Mouse (Mus musculus) adrenal gland, adult 2 months (tissue): Measurements from ENCODE around the gene Trpv3. TPM values are rescaled to one million over a fixed set of nuclear protein-coding genes. Genes with fewer than 3 reads are reported as not detected.
A peak's percentile ranks its signal among the peaks of the same experiment; 100 is the strongest.
"Not testable (repeated sequence)": the region's sequence is repeated elsewhere in the genome, so short reads cannot be mapped to it uniquely, and the experiment has no call there.

Source experiments
- DNase-seq: peaks from one replicate; pipeline ENCODE4 v3.0.0; 2021
- polyA plus RNA-seq: library from polyadenylated mRNA; depleted of rRNA; stranded (reverse); fragments of >200 nt; gene quantifications from 2 replicates; pipeline ENCODE4 v1.2.3, GENCODE M21; 2012; rRNA removed
- total RNA-seq, 2 experiments: library from RNA; stranded (reverse); gene quantifications; 2 replicates each; pipeline ENCODE4 v1.2.3; 2021

Gene Trpv3
- total and polyA plus RNA-seq, 3 experiments = 0.09 to 0.14 (median 0.12) TPM

DNA sequence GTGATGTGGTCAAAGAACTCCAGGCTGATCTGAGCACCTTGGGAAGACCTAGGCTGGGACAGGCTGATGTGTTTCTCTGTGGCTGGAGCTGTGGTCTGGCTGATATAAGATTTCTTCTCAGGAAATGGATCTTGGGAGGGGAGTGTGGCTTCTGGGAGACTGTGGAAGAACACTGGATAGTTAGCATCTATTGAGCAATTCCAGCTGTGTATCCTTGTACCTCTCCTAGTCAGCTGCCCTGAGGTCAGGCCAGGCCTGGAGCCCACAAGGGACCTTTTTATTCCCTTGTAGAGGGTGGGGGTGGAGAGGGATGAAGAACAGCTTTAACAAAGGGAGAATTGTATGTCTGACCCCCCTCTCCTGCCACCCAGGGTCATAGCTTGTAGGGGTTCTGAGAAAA lies 17.2 kb downstream of the Trpv3 start:
- no peak for DNase-seq

DNA sequence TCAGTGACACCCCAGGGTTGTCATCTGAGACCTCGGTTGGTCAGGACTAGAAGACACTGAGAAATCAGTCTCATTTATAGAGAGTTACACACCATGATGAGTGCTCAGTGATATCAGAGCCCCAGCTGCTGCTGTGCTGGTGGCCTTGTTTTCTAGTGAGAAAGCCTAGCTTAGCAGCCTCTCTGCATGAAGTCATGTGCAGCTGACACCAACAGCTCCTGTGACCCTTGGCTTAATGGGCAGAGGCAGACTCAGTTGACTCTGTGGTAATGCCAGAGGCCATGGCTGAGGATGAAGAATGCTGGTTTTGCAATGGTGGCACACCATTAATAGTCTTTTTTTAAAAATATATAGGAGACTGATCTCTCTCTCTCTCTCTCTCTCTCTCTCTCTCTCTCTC lies 22.4 kb downstream of the Trpv3 start:
- no peak for DNase-seq

DNA sequence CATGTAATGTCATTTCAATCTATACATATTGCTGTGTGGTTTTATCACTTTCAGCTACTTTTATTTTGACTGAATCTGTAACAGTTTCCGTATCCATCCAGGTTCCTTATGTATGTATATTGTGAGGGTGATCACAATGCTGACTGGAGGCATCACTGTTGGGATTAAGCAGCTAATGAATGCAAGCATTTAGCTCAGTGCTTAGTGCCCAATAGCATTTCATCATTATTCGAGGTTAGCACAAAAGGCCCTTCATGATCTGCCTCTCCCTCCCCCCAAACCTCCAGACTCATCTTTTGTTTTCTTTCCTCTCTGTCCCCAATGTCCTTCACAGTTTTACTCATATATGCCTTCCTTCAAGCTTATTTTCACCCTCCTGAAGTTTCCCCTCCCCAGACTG lies 35.9 kb downstream of the Trpv3 start:
- no peak for DNase-seq

DNA sequence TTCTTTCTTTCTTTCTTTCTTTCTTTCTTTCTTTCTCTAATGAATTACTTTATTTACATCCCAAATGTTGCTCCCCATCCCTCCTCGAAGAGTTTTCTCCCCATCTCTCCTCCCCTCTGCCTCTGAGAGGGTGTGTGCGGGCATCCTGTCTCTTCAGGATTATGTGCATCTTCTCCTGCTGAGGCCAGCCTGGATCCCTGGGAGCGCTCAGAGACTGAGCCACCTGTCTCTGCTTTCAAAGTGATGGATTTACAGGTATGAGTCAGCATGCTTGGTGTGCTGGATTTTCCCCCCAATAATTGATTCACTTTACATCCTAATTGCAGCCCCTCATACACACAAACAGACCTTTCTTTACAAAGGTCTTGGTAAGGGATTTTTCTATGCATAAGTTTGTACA lies 48.8 kb downstream of the Trpv3 start:
- DNase-seq = no peak

DNA sequence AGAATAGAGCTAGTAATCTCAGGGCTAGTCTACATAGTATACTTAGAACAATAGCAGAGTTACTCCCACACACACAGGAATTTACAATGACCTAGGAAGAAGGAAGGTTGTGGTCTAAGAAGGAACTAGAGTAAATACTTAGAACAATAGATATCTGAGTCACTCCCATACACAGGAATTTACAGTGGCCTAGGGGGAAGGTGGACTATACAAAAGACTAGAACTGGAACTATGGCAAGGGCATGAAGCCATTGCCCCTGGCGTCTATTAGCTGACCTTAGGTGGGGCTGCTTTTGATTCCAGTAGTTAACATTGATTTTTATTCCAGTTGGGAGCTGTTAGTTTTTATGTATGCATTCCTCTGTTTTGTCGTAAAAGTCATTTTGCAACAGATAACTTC lies 51.4 kb downstream of the Trpv3 start:
- not testable (repeated sequence) for DNase-seq

DNA sequence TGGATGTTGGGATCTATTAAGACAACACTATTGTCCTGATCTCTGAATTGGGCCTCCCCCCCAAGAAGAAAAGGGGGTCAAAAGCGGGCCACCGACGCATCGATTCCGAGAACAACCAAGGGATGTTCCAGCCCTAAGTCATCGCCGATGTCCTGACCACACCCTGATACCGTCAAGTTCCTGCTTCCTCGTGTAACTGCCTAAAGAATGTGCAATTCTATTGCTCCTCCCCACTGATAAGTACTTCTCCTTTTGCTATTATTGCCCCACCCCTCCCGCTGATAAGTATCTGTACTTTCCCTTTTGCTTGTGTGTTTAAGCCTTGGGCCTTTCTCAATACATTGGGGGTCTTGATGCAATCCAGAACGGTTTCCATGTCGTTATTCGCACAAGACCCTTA lies 53.9 kb downstream of the Trpv3 start:
- DNase-seq = not testable (repeated sequence)

DNA sequence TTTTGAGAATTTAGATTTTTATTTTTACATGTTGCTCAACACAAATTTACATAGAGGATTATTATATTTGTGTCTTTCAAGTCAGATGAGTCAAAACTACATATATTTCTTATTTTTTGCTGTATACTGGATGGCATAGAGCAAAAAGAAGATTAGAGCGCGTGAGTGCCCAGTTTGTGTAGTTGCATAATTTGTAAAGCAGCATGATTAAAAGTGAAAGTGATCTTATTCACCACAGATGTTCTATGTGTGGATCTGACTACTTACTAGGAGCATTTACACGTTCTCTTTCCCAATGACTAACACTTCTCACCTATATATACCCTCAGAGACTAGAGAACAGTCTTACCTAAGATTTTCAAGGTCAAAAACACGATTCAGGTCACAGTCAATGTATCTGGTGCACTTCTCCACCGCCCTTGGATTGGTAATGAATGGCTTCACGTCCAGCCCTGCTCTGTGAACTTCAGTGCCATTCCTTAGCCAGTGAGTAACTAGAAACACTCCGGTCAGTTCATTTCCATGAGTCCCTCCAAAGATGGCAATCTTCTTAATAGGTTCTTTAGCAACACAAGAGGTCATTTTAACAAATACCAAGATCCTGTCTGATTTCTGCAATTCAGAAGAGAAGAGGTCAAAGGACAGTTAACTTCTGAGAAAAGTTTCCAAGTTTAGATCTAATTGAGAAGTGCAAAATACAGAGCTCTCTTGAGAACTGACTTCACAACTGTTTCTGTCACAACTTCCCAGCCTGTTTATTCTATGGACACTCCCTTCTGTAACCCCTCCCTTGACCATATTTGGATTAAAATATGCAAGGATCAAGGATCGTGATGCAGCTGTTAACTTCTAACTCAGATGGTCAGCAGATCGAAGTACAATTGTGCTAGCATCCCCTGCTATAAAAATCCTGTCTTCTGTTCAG lies 57.0 kb downstream of the Trpv3 start:
- no peak for DNase-seq

DNA sequence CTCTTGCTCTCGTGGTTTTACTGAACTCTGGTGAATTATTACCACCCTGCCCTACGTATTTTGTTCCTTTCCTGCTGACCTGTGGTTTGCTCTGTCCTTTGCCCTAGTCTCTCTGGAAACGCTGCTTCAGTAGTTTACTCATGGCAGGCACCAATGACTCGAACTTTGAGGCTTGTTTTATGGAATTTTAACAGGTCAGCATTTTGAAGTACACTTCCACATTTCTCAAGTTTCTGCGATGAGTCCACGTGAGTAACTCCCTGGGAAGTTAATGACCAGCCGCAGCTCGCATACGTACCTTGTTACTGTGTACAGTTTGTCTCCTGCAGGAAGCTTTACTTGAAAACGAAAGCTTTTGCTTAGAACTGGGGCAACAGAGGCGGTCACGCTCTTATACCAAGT lies 59.3 kb downstream of the Trpv3 start:
- peak; percentile 38 for DNase-seq

DNA sequence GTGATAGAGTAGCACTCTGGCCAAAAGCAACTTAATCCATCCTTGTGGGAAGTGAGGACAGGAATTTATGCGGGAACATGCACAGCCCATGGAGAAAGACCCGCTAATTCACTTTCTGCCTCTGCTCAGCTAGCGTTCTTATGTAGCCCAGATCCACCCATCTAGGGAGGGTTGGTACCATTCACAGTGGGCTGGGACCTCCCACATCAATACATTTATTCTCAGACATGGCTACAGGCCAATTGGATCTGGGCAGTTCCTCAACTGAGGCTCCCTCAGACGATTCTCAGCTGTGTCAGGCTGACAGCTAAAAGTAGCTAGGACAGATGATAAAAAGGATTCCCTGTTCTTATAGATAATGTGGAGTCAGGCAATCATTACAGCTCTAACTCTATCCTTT lies 60.2 kb downstream of the Trpv3 start:
- no peak for DNase-seq

DNA sequence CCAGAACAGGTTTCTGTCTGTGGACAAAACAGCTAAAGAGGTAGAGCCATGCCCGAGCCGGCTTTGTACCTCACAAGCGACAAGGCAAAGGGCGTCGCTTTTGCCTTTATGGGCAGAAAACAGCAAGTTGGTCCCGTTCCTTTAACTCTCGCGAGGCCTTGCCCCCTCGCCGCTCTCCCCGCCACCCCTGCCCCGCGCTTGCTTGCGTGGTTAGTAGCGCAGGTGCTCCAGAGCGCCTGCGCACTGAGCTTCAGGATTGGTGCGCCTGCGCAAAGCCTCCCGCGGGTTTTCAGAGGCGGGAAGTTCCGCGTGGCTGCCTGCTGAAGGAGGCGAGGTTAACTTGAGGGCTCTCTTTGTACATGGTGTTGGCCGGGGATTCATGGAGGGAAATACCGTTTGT lies 62.3 kb downstream of the Trpv3 start, which contains the start of the genes Aspa, Gm49340 and Spata22:
Gene Aspa (minus strand): TSS at position 155 of the 400 bp plus-strand sequence.
Gene Gm49340 (plus strand): TSS at position 300 of the 400 bp plus-strand sequence.
Gene Spata22 (plus strand): TSS at position 300 of the 400 bp plus-strand sequence.
- DNase-seq = no peak

DNA sequence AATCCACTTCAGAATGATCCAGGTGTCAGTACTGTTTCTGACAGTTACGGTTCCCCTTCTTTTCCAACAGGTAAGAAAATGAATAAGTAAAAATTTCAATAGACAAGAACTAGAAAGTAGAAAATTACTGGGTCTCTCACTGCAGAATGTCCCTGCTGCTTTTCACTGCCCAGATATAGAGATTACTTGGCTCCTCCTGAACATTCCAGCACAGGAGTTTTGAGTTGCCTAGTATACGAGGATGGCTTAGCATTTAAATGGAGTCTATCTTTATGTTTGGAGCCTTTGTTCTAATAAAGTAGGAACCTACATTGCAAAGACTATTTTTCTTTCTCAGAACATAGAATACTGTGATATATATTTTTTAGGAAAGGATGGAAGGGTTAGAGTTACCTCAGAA lies 66.2 kb downstream of the Trpv3 start:
- DNase-seq = no peak

DNA sequence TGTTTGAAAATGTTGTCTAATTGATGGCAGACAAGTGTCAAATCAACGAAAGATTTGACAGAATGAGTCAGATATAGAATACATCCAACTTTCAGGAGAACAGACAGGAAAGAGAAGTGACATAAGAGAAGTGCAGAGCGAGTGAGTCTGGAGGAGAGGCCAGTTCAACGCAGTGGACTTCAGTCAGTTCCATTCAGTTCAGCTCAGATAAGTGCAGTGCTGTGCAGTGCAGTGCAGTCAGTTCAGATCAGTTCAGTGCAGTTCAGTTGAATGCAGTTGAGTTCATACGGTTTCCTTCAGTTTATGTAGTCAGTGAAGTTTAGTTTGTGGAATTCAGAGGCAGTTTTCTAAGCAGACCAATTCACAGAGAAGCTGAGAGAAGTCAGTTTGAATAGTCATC lies 69.7 kb downstream of the Trpv3 start:
- DNase-seq = no peak

Other genes with a start within 250 kb of the Trpv3 start
- gene Camkk1, start 248.4 kb upstream of the Trpv3 start, total RNA-seq = 1 to 10 TPM; 1.8 to 9.8 TPM
- gene Camkk1, start 248.4 kb upstream of the Trpv3 start, polyA plus RNA-seq = 2.2 and 3.2 TPM in 2 replicates
- gene Ncbp3, start 219.6 kb upstream of the Trpv3 start, total RNA-seq = 1 to 10 TPM; 9.4 to 9.5 TPM
- gene Ncbp3, start 219.6 kb upstream of the Trpv3 start, polyA plus RNA-seq = 1.6 and 1.7 TPM in 2 replicates
- under 1 TPM; 0.23 to 0.79 TPM for gene Itgae, start 176.8 kb upstream of the Trpv3 start, total RNA-seq
- 0.39 and 0.54 TPM in 2 replicates for gene Itgae, start 176.8 kb upstream of the Trpv3 start, polyA plus RNA-seq
- under 1 TPM; 0.35 TPM for gene Haspin, start 129.1 kb upstream of the Trpv3 start, total RNA-seq
- gene Haspin, start 129.1 kb upstream of the Trpv3 start, polyA plus RNA-seq = 0.70 and 0.91 TPM in 2 replicates
- 10 to 100 TPM in 1 of 2 experiments, 1 to 10 TPM in 1; 4.4 to 10.9 TPM for gene P2rx5, start 107.0 kb upstream of the Trpv3 start, total RNA-seq
- 2.3 and 2.9 TPM in 2 replicates for gene P2rx5, start 107.0 kb upstream of the Trpv3 start, polyA plus RNA-seq
- gene Emc6, start 90.4 kb upstream of the Trpv3 start, total RNA-seq = 10 to 100 TPM; 86.1 to 88.7 TPM
- 91.0 and 117 TPM in 2 replicates for gene Emc6, start 90.4 kb upstream of the Trpv3 start, polyA plus RNA-seq
- gene Tax1bp3, start 90.3 kb upstream of the Trpv3 start, total RNA-seq = 10 to 100 TPM; 71.0 to 87.8 TPM
- gene Tax1bp3, start 90.3 kb upstream of the Trpv3 start, polyA plus RNA-seq = 71.0 and 77.0 TPM in 2 replicates
- gene Ctns, start 68.3 kb upstream of the Trpv3 start, total RNA-seq = 10 to 100 TPM; 16.8 to 18.3 TPM
- 11.1 and 12.5 TPM in 2 replicates for gene Ctns, start 68.3 kb upstream of the Trpv3 start, polyA plus RNA-seq
- gene Shpk, start 67.9 kb upstream of the Trpv3 start, total RNA-seq = 10 to 100 TPM in 1 of 2 experiments, 1 to 10 TPM in 1; 8.8 to 12.4 TPM
- gene Shpk, start 67.9 kb upstream of the Trpv3 start, polyA plus RNA-seq = 10.0 and 10.9 TPM in 2 replicates
- under 1 TPM; 0.21 to 0.26 TPM for gene Trpv1, start 33.1 kb upstream of the Trpv3 start, total RNA-seq
- 0.62 and 1.0 TPM in 2 replicates for gene Trpv1, start 33.1 kb upstream of the Trpv3 start, polyA plus RNA-seq
- gene Aspa, start 62.2 kb downstream of the Trpv3 start, total RNA-seq = 10 to 100 TPM; 12.9 to 27.6 TPM
- gene Aspa, start 62.2 kb downstream of the Trpv3 start, polyA plus RNA-seq = 0.48 and 0.59 TPM in 2 replicates
- not detected for gene Gm49340, start 62.4 kb downstream of the Trpv3 start, total RNA-seq
- gene Gm49340, start 62.4 kb downstream of the Trpv3 start, polyA plus RNA-seq = 0.04 TPM in 1 of 2 replicates, not detected in the other
- 1 to 10 TPM; 1.1 to 1.5 TPM for gene Spata22, start 62.4 kb downstream of the Trpv3 start, total RNA-seq
- gene Spata22, start 62.4 kb downstream of the Trpv3 start, polyA plus RNA-seq = not detected in 2 replicates
- gene Olfr20, start 83.4 kb downstream of the Trpv3 start, total RNA-seq = not detected
- gene Olfr20, start 83.4 kb downstream of the Trpv3 start, polyA plus RNA-seq = 0.22 and 0.31 TPM in 2 replicates
- gene Olfr376, start 103.9 kb downstream of the Trpv3 start, total RNA-seq = not detected
- not detected in 2 replicates for gene Olfr376, start 103.9 kb downstream of the Trpv3 start, polyA plus RNA-seq
- gene Olfr1, start 132.2 kb downstream of the Trpv3 start, total RNA-seq = not detected
- not detected in 2 replicates for gene Olfr1, start 132.2 kb downstream of the Trpv3 start, polyA plus RNA-seq
- not detected for gene Olfr378, start 161.1 kb downstream of the Trpv3 start, total RNA-seq
- not detected in 2 replicates for gene Olfr378, start 161.1 kb downstream of the Trpv3 start, polyA plus RNA-seq
- gene Olfr380, start 190.1 kb downstream of the Trpv3 start, total RNA-seq = not detected
- not detected in 2 replicates for gene Olfr380, start 190.1 kb downstream of the Trpv3 start, polyA plus RNA-seq
- not detected for gene Olfr381, start 224.2 kb downstream of the Trpv3 start, total RNA-seq
- not detected in 2 replicates for gene Olfr381, start 224.2 kb downstream of the Trpv3 start, polyA plus RNA-seq
- not detected for gene Olfr382, start 249.8 kb downstream of the Trpv3 start, total RNA-seq
- gene Olfr382, start 249.8 kb downstream of the Trpv3 start, polyA plus RNA-seq = not detected in 2 replicates